Mouse (Mus musculus) heart, adult 18-20 months (tissue): ENCODE measurements around the gene Zc3h15. TPM values are rescaled to one million over a fixed set of nuclear protein-coding genes. Genes with fewer than 3 reads are reported as not detected.
"Not testable (repeated sequence)": the region's sequence is repeated elsewhere in the genome, so short reads cannot be mapped to it uniquely, and the experiment has no call there.

Source experiments
- DNase-seq, 2 experiments: peaks; one replicate each; pipeline ENCODE4 v3.0.0; 2021 to 2022; ENCODE audit warnings: mixed read lengths in 1 of 2
- total RNA-seq, 2 experiments: library from RNA; stranded (reverse); gene quantifications; 2 replicates each; pipeline ENCODE4 v1.2.3; 2021

Zc3h15 gene
- total RNA-seq, 2 experiments from 2014 or later, result 56.8 to 60.7 TPM

DNA sequence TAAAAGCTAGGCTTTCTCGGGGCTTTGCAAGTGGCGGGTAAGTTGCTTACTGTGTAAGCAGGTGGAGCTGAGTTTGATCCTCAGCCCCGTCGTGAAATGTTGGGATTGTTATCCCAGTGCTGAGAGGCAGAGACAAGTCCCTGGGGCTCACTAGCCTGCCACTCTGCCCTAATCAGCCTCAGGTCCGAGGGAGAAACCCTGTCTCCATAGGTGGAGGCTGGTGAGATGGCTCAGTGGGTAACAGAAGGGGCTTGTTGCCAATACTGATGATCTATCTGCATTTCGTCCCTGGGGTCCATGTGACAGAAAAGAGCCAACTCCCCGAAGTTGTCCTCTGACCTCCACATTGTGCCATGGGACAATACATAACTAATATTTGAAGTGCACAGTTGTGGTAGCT lies 30.2 kb downstream of the Zc3h15 start:
- no peak for DNase-seq

DNA sequence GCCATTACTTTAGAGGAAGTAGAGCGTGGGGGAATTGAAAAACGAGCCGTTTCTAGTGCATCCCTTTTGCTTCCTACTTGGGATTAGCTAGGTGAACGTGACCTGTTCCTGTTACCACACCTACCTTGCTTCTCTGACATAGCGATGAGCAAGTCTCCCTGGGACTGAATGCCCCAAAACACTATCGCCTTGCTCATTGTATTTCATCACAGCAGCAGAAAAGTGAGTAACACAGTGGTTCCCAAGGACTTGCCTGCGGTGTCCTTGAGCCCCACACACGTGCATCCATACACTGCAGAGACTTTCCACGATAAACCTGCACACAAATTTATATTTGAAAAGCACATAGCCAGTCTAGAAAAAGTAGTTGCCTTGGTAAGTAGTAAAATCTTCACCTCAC lies 30.7 kb downstream of the Zc3h15 start:
- DNase-seq, result no peak

DNA sequence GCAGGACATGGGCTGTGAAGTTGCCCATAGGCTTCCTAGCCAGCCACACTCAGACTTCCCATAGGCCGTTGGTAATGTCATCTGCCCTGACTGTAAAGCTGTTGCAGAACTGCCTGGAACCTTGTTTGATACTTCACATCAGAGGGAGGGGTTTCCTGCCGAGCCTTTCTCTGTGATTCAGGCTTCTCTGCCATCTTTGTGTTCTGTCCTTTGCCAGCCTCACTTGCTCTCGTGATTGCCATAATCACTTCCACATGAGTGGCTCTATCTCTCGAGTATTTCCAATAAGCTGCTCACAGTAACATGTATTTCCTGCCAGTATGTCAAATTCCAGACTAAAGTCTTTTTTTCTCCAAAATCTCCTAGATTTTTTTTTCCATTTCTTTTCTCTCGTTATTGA lies 31.4 kb downstream of the Zc3h15 start:
- DNase-seq, result no peak

DNA sequence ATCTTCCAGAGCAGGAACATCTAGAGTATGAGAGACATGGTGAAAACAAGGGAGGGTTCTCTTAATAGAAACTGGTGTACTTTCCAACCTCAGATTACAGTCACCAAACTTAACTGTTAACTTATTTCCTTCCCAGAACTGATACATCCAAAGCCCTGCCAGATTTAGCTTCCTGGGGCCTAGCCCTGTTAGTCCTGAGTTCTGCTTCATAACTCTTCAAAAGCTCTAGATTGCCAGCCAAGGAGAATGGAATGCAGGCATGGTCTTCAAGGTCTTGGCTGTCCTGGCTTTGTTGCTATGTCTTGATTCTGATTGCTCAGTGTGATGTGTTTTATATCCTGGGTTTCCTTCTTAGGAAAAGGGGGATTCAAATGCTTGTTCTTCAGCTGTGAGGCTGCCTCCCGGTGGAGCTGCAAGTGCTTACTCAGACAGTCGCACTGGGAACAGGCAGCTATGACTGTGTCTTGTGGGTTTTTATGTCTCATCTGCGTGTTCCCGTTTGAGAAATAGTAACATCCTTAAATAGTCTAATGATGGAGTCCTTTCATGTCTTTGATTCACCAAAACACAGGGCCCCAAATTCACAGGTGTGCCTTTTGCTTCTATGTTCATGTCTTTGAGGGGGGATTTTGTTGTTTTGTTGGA lies 32.1 kb downstream of the Zc3h15 start:
- no peak for DNase-seq

DNA sequence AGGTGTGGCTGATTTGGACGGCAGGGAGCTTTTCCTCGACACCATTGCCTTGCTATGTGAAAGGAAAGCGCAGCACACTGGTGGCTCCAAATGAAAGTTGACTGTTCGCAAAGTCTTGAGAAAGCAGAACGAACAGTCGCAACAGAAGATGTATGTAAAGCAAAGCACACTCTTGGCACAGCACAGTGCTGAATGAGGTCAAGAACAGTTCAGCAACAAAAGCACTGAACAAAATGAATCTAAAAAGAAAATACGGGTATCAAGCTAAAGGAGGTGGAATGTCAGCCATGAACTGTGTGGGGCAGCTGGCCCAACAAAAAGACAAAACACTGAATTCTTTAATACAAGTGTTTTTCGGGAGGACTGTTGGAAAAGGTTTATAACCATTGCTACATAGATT lies 37.1 kb downstream of the Zc3h15 start:
- DNase-seq, result no peak

DNA sequence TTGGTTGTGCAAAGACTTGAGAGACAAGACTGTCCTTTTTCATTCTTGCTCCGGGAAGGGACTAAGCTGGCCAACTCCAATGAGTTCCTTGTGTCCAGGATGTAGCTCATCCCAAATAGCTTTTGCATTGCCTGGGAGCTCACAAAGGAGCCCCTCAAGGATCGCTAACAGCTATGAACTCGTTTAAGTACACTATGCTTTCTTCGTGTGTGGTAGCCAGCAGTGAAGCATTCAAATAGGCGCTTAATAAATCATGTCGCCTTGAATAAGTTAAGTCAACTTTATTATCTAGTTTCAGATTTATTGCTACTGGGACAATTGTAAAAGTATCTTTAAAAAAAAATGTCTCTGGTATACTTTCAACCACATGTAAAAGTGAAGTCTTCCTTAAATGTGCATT lies 37.5 kb downstream of the Zc3h15 start:
- DNase-seq, result no peak

DNA sequence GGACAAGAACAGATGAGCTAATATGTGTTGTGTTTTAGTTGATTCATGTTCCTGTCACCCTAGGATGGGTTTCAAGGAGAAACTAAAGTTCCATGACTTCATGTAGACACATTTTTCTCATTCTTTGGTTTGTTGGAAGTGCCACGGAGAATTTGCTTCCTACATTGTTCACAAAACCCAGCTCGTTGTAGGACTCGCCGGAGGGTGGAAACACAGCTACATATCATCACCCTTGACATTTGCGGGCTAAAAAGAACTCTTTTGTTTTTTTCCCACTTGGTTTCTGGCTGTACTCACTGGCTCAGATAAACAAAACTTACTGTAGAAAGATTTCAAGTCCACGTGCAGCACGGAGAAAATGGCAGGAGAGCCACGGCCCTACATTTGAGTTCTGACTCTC lies 38.0 kb downstream of the Zc3h15 start:
- no peak for DNase-seq

DNA sequence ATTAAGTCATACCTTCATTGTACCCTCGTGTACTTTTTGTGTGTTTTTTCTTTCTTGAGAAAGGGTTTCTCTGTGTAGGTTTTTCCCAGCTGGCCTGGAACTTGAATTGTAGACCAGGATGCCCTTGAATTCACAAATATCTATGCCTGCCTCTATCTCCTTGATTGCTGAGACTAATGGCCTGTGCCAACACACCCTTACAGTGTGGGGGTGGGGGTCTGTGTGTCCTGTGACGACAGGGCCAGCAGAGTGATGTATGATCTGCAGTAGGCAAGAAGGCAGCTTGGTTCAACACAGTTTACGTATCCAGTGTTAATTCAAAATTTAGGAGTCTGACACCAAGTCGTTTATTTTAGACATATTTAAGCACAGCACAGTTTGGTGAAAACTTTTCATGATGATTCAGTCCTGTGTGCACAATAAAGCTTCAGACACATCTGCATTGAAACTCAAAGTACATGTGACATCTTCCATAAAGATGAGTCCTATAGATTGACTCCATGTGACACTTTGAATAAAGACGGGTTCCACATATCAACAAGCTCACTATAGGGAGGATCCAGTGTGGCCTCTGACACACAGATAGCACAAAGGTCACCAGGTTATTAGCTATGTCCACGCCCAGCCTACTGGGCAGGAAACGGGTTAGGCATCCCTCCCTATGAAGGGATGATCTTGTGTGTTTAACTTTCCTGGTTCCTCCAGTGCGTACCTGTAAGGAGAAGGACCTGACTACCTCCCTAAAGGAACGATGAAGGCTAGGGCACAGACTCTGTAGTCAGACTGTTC lies 39.7 kb downstream of the Zc3h15 start:
- no peak for DNase-seq

DNA sequence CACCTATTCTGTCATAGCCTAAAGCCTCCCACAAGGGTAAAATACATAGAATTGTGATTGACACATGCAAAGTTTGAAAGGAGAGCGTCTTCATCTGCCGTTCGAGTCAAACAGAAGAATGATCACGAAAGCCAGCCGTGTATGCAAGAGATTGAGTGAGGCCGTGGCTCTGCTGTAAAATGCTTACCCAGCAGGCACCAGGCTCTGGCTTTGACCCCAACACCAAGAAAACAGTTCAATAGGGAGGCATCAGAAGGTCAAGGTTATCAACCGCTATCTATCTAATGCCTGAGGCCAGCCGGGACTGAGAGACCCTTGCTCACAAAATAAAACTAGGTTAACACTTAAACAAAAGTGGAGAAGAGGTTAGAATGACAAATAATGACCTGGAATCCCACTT lies 40.5 kb downstream of the Zc3h15 start:
- no peak for DNase-seq

DNA sequence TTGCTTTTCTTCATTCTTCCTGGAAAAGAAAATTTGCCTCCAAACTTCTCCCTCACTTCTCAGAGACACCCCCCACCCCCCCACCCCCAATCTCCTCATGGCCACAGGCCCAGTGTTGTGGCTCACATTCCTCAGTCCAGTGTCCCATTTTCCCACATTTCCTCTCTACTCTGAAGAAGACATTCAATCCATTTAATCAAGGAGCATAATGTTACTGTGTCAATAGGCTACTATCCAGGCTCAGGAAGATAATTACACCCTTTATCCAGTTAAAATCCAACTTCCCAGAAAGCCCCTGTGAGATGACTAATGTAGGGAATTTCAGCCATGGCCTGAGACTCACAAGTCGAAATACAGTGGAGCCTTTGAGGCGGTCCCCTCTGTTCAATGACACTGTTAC lies 46.1 kb downstream of the Zc3h15 start:
- no peak for DNase-seq

DNA sequence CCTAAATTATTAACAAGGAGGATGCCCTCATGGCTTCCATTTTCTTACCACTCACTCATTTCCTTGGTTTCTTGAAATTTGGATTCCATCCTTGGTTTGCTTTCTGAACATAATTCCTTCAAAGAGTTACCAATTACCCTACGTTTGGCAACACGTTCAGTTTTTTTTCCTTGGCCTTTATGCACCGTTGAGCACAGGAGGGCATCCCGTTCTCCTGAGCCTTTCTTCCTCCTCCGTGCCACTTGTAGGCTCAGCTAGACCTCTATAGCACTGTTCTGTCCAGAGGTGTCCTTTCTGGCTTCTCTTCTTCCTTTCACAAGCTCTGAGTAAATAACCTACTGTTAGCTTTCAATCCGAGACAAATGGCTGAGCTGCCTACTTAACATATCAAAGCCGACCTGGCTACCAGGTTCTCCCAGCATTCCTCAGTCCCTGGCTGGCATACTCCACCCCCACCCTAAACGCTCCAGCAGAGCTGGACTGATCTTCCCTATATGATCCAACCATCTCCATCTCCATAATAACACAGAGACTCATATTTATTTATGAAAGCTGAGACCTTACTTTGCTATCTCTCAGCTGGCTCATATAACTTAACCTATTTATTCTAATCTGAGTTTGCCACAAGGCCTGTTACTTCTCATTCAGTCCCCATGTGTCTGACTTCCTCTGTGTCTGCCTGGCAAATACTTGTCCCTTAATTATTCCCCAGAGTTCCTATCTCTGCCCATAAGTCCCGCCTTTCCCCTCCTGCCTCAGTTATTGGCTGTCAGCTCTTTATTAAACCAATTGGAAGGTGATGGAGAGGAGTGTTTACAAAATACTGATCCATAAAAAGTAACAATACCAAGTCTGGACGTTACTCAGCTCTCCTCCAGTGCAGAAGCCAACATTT lies 48.7 kb downstream of the Zc3h15 start:
- no peak for DNase-seq

DNA sequence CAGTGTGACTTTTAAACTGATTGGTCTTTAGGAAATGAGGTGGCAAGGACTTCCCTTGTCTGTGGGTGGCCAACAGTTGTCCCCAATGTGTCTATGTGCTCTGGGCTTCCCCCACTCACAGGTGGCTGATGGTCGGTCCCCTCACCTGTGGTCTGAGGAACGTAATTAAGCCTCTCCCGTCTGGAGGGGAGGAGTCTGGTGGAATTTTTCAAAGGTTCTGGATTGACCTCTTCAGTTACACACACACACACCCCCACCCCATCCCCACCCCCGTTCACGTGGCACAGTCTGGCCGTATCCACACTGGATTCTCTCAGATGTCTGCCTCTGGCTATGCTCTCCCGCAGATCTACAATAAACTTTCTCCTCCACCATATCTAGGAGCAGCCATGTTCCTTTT lies 49.8 kb downstream of the Zc3h15 start:
- no peak for DNase-seq

DNA sequence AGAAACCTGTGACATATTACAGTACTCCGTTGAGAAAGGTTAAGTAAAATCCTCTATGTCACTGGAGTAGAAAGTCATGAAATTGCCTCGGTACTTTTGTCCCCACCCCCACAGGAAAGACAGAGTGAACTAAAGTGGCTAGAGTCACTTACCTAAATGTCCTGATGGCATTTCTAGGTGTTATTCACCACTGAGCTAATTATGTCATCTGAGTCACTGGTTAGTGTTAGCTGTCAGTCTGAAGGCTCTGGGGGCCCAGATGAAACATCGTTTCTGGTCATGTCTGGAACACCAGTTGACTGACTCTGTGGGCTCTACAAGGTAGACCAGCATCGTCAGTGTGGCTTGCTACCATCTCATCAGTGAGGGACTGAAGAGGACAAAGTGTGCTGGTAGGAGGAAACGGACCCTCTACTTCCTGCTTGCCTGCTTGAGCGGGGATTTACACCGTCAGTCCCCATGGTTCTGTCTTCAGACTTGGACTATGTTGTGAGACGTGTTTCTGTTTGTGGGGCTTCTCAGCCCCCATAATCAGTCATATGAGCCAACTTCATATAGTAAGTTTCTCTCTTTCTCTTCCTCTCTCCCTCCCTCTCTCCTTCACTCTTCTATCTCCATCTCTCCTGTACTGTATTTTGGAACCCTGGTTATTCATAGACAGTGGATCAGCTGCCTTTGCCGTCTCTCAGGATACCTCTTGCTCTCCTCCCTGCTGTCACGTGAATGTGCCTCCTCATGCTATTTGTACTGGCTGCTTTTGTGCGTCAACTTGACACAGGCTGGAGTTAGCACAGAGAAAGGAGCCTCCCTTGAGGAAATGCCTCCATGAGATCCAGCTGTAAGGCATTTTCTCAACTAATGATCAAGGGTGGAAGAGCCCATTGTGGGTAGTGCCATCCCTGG lies 51.4 kb downstream of the Zc3h15 start:
- no peak for DNase-seq

DNA sequence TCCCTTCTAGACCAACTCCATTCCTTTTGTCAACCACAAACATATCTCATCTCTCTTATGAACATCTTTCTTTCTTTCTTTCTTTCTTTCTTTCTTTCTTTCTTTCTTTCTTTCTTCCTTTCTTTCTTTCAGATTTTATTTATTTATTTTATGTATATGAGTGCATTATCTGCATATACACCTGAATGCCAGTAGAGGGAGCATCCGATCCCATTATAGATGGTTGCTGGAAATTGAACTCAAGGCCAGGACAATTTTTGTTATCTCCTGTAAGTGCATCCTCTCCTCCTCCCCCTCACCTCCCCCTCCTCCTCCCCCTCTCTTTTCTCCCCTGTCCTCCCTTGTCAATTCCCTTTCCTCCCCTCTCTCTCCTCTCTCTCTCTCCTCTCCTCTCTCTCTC lies 54.2 kb downstream of the Zc3h15 start:
- DNase-seq, result no peak

DNA sequence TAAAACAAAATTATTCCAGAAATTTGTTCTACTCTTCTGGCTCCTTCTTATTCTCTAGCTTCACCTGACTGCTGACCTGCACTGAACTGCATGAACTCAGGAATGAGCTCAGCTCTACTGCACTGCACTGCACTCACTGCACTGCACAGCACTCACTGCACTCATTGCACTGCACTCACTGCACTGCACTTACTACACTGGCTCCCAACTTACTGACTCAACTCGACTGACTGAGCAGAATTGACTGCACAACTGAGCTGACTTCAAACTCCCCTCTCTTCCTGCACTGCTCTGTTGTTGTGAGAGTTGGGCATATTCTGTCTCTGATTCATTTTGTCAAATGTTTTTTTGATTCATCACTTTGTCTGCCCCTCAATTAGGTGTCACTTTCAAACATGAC lies 55.1 kb downstream of the Zc3h15 start:
- DNase-seq, result no peak

DNA sequence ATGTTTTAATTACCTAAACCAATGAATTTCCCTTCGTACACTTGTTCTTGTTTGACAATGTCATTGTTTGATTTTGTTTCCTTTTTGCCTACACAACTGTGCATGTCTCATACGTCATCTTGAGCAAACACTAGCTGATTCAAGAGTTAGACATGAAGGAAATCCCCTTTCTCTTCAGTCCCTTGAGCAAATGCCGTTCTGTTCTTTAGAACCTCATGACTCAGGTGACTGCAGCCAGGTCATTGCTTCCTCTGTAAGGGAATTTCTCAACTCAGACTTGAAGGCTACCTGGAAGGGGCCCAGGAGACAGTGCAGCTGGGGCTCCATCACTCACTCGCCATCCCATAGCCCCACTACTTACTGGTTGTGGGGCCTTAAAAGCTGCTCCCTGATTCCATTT lies 56.4 kb downstream of the Zc3h15 start:
- DNase-seq, result no peak

DNA sequence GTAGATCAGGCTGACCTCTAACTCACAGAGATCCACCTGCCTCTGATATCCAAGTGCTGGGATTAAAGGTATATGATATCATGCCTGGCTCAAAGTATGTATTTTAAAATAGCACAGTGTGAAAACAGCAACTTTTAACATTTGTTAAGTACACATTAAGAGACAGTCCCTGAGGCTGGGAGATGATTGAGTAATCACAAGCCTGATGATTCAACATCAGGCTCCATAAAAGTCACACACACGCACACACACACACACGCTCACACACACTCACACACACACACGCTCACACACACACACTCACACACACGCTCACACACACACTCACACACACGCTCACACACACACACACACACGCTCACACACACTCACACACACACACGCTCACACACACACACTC lies 58.2 kb downstream of the Zc3h15 start:
- no peak for DNase-seq

DNA sequence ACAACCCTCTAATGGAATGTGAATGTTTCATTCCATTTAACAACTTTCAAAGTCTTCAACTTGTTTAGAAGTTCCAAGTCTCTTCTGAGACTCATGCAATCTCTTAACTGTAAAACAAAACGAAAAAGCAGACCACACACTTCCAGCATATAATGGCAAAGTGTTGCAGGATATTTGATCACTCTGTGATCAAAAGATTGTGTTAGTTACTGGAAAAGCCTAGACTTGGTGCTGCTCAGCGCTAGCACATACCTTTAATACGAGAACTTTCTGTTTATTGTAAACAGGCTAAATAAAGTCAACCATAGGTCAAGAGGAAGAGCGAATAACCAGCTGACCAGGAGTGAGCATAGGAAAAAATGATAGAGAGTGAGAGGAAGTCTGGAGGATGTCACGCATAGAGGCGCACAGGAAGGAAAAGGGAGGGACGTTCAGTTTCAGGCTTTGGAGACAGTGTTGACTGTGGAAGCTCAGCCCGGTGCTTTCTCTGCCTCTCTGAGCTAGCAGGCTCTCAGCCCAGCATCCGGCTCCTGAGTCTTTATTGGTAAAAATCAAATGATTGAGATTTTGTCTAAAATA lies 61.4 kb downstream of the Zc3h15 start:
- DNase-seq, result peak in 1 of 2 experiments; percentile 55

DNA sequence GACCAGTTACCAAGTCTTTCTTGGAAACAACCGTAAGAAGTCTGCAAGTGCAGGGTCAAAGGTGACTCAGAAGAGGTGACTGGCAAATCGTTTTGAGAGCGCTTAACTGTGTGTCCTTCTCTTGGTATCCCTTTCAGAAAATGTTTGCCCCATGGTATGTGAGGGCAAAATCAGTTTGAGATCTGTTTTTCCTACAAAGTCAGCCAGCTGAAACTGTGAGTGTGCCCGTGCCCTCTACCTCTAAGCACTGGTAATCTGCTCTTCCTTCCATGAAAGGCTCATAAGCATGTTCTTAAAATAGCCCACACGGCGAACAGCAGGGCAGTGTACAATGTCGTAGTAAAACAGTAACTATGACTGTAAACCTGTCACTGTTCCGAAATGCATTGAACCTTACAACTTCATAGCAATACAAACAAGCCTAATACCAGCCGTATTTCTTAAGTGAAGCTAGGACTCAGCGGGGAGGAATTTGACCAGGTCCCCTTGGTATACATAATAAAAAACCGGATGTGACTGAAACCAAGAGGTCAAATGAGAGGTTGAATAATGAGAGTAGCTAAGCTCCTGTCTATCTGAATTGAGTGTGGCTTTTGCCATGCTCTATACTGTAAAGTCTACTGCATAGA lies 65.8 kb downstream of the Zc3h15 start:
- DNase-seq, result peak; percentile 28 to 43

DNA sequence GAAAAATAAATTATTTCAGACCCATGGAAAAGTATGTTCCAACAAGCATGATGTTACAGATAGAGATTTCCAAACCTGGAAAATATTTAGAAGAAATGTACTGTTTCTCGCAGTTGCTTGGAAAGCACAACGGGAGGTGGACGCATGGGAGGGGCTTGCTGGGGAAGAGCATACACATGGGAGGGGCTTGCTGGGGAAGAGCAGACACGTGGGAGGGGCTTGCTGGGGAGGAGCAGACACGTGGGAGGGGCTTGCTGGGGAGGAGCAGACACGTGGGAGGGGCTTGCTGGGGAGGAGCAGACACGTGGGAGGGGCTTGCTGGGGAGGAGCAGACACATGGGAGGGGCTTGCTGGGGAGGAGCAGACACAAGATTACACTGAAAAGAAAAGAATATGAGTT lies 69.0 kb downstream of the Zc3h15 start:
- not testable (repeated sequence) for DNase-seq

DNA sequence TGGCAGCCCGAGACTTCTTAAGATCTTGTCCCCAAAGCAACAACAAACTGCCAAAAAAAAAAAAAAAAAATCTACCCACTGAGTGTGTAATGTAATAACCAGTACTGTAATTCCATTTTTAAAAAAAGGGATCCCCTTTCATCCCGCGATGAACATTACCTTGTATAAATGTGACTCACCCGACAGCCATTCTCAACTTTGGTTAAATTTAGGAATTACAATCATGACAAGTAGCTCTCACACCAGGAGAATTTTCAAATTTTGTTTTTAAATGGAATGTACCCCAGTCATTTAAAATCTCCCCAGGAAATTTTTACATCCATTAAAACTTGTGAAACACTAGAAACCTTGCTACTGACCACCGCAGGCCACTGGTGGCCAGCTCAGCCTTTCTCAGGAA lies 69.7 kb downstream of the Zc3h15 start:
- DNase-seq, result no peak
